Mouse (Mus musculus) forebrain, embryonic 14.5 days (tissue): ENCODE results near the gene Yeats2. TPM values are rescaled to one million over a fixed set of nuclear protein-coding genes. Genes with fewer than 3 reads are reported as not detected.

Source experiments
- polyA plus RNA-seq: library from polyadenylated mRNA; unstranded; fragments of >200 nt; fragmentation: Nextera tagmentation; extraction: Ambion mirVana; gene quantifications from 2 replicates; pipeline ENCODE4 v1.2.1, GENCODE M21; 2014

Yeats2 gene
- polyA plus RNA-seq, 1 experiment from 2014 or later = 15.5 TPM

Other genes starting within 250 kb of the Yeats2 start
- gene Klhl6, start 158.0 kb upstream of the Yeats2 start, polyA plus RNA-seq = 3.7 and 4.3 TPM in 2 replicates
- gene Klhl24, start 43.5 kb upstream of the Yeats2 start, polyA plus RNA-seq = 70.8 and 82.2 TPM in 2 replicates
- 2.4 and 3.3 TPM in 2 replicates for gene Map6d1, start 100.3 kb downstream of the Yeats2 start, polyA plus RNA-seq
- gene Parl, start 161.3 kb downstream of the Yeats2 start, polyA plus RNA-seq = 81.1 and 88.6 TPM in 2 replicates
- not detected in 2 replicates for gene Cyp2ab1, start 184.3 kb downstream of the Yeats2 start, polyA plus RNA-seq